Mouse (Mus musculus) left cerebral cortex, postnatal 36 days (tissue): ENCODE measurements around the gene Ms4a8a. TPM values are rescaled to one million over a fixed set of nuclear protein-coding genes. Genes with fewer than 3 reads are reported as not detected.

Source experiments
- DNase-seq, 2 experiments: peaks; one replicate each; pipeline ENCODE4 v3.0.0; 2021 to 2022; ENCODE audit warnings: low spot score in 2 of 2, mixed read lengths in 1 of 2
- intact Hi-C: fragments of 180-260 bp; cut with DNase I; formaldehyde crosslinking; loops from one replicate; pipeline ENCODE4 v1.15.1; 2025
- total RNA-seq, 2 experiments: library from RNA; stranded (reverse); gene quantifications; 2 replicates each; pipeline ENCODE4 v1.2.3; 2021

The Ms4a8a gene
- total RNA-seq, 2 experiments from 2014 or later = not detected

- intact Hi-C loops = no loop called here
- DNase-seq = no peak
Measured at GRCm38 (mm10) chr19:11022382-11022781, 58.5 kb downstream of the Ms4a8a start.

GRCm38 (mm10) chr19:11017891-11018290 lies 63.0 kb downstream of the Ms4a8a start, which contains the start of gene Ms4a18:
Gene Ms4a18, minus strand, starts transcription at chr19:11018031.
- intact Hi-C loops = no loop called here

More at GRCm38 (mm10) chr19:11017891-11018290, 63.0 kb downstream of the Ms4a8a start, which contains the start of gene Ms4a18:
- no peak for DNase-seq

Other genes starting within 250 kb of the Ms4a8a start
- 1 to 10 TPM in 1 of 2 experiments, under 1 TPM in 1; 0.86 to 1.7 TPM for gene Slc15a3, start 241.4 kb downstream of the Ms4a8a start, total RNA-seq
- gene Tmem132a, start 211.2 kb downstream of the Ms4a8a start, total RNA-seq = 100 to 1,000 TPM; 277 to 369 TPM
- gene Tmem109, start 199.1 kb downstream of the Ms4a8a start, total RNA-seq = 10 to 100 TPM; 40.0 to 49.9 TPM
- gene Prpf19, start 185.9 kb downstream of the Ms4a8a start, total RNA-seq = 100 to 1,000 TPM; 207 to 213 TPM
- not detected for gene Zp1, start 160.5 kb downstream of the Ms4a8a start, total RNA-seq
- under 1 TPM in 1 of 2 experiments, not detected in 1; 0.20 TPM for gene Ptgdr2, start 143.9 kb downstream of the Ms4a8a start, total RNA-seq
- 1 to 10 TPM; 8.2 to 9.1 TPM for gene Ccdc86, start 131.8 kb downstream of the Ms4a8a start, total RNA-seq
- not detected for gene Ms4a10, start 106.4 kb downstream of the Ms4a8a start, total RNA-seq
- under 1 TPM in 1 of 2 experiments, not detected in 1; 0.39 TPM for gene Ms4a15, start 87.9 kb downstream of the Ms4a8a start, total RNA-seq
- not detected for gene Ms4a18, start 63.1 kb downstream of the Ms4a8a start, total RNA-seq
- not detected for gene 1700017D01Rik, start 49.8 kb upstream of the Ms4a8a start, total RNA-seq
- gene 1700025F22Rik, start 84.2 kb upstream of the Ms4a8a start, total RNA-seq = not detected
- gene Ms4a13, start 115.6 kb upstream of the Ms4a8a start, total RNA-seq = not detected
- not detected for gene Ms4a12, start 151.3 kb upstream of the Ms4a8a start, total RNA-seq
- not detected for gene Ms4a1, start 185.1 kb upstream of the Ms4a8a start, total RNA-seq
- gene Ms4a5, start 202.8 kb upstream of the Ms4a8a start, total RNA-seq = not detected
- gene Ms4a14, start 233.4 kb upstream of the Ms4a8a start, total RNA-seq = under 1 TPM in 1 of 2 experiments, not detected in 1; 0.07 TPM